Mouse (Mus musculus): ENCODE data around the gene 1700020A23Rik.

GRCm38 (mm10) chr2:130374951-130375350 is 30.1 kb upstream of the 1700020A23Rik start:
- 0 out of 2 replicates have a peak, but pooled peaks have one; percentile 7 for TF ChIP-seq CTCF (IDR thresholded peaks at IDR 0.05; ENCODE audit: low read depth)
- TF ChIP-seq EP300 (IDR thresholded peaks at IDR 0.05; ENCODE audit: low read depth): no peak

Data from liver, postnatal 0 days (tissue).